Mouse (Mus musculus) neural tube, embryonic 14.5 days (tissue): ENCODE results near the gene Ppp1r13l. TPM values are rescaled to one million over a fixed set of nuclear protein-coding genes. Genes with fewer than 3 reads are reported as not detected.
A peak's percentile ranks its signal among the peaks of the same experiment; 100 is the strongest.

Experiments
- ATAC-seq: fragments of 200-750 bp; cut with Nextera tagmentation; 2 replicates; pipeline ENCODE4 v1.8.0; 2017; ENCODE audit warnings: low read depth, mild to moderate bottlenecking, moderate TSS enrichment, moderate library complexity
- H3K27ac ChIP-seq: fragments of 300-500 bp; sonication (generic); 2 replicates; pipeline ENCODE4 v1.5.1; 2014; ENCODE audit warnings: low read depth, mild to moderate bottlenecking, control low read depth, low read length, moderate library complexity, mixed read lengths
- H3K27me3 ChIP-seq: fragments of 300-500 bp; sonication (generic); 2 replicates; pipeline ENCODE4 v1.6.1; 2014; ENCODE audit warnings: low read length; ENCODE audit not compliant: control insufficient read depth, insufficient read depth
- H3K36me3 ChIP-seq: fragments of 300-500 bp; sonication (generic); 2 replicates; pipeline ENCODE4 v1.6.1; 2014; ENCODE audit warnings: low read length, mixed read lengths; ENCODE audit not compliant: control insufficient read depth, insufficient read depth
- H3K4me1 ChIP-seq: fragments of 300-500 bp; sonication (generic); 2 replicates; pipeline ENCODE4 v1.6.1; 2014; ENCODE audit warnings: low read length; ENCODE audit not compliant: control insufficient read depth, insufficient read depth
- H3K4me2 ChIP-seq: fragments of 300-500 bp; sonication (generic); 2 replicates; pipeline ENCODE4 v1.6.1; 2014; ENCODE audit warnings: mild to moderate bottlenecking, low read depth, low read length, control low read depth
- H3K4me3 ChIP-seq: fragments of 300-500 bp; sonication (generic); 2 replicates; pipeline ENCODE4 v1.5.1; 2014; ENCODE audit warnings: low read depth, low read length, control low read depth, mixed read lengths
- H3K9ac ChIP-seq: fragments of 300-500 bp; sonication (generic); replicated peaks from 2 replicates; pipeline ENCODE4 v1.6.1; 2014; ENCODE audit warnings: low read depth, mild to moderate bottlenecking, control low read depth, low read length, mixed read lengths
- H3K9me3 ChIP-seq: fragments of 300-500 bp; sonication (generic); 2 replicates; pipeline ENCODE4 v1.6.1; 2016; ENCODE audit warnings: low read length; ENCODE audit not compliant: control insufficient read depth
- WGBS: fragments of 180-500 bp; shearing (Covaris S2); extraction: QIAGEN DNeasy Blood & Tissue Kit; methylation state at CpG from one replicate; pipeline ENCODE4 v1.1.7; 2014; 5-methylcytosine and 5-hydroxymethylcytosine counted together
- polyA plus RNA-seq: library from polyadenylated mRNA; unstranded; fragments of >200 nt; fragmentation: Nextera tagmentation; extraction: Ambion mirVana; gene quantifications from 2 replicates; pipeline ENCODE4 v1.2.1, GENCODE M21; 2014

The Ppp1r13l gene
- polyA plus RNA-seq, 1 experiment from 2014 or later = 1.4 TPM

DNA sequence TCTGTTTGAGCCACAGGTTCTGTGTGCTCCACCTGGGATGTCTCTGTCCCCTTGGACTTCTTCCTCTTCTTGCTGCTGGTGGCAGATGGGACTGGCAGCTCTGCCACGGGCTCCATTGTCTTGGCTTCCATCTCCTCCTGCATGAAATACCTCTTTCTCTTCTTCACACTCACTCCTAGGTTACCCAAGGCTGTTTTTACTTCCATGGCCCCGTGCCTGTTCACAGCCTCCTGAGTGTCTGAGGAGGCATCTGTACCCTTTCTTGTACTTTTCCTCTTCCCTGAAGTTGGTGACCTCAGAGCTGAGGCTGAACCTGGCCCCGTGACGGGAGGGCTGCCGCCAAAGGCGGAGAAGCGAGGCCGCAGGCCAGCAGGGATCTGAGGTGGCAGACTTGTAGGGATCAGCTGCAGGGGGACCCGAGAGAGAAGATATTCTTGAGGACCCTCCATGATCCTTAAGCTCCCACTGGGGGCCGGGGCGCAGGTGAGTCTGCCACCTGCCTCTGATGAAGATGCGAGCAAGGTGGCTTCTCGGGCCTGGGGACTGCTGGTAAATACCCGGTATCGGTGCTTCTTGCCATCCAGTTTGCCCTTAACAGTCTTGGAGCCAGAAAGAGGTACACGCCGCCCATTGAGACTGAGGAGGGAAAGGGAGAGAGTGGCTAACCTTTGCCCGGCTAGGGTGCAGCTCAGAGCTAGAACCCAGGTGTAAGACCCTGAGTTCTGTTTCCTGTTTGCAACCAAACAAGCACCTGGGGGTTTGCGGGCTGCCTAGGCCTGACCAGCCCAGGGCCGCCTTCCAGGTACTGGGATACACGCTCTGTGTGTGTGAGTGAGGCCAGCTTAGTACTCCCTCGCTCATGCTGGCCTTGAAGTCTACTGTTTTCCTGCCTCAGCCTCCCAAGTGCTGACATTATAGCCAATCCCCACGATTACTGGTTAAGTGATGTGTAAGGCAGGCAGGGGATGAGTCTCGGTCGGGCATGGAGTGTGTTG, 1.9 kb upstream of the Ppp1r13l start:
- Histone ChIP-seq H3K9ac (no peak overlapping the region), H3K27ac (no peak overlapping the region), H3K4me3 (peak overlapping the region; percentile 59), H3K4me1 (peaks cover 12% of the 10 kb centered on the region), H3K36me3 (peaks cover 33% of the 10 kb centered on the region), H3K9me3 (no peaks in the 10 kb centered on the region), H3K27me3 (no peaks in the 10 kb centered on the region), H3K4me2 (no peak overlapping the region; the same call in 1 of the 2 replicates)
- ATAC-seq = no peak
- whole genome bisulfite sequencing = 93% methylated on average over 25 of the region's 25 CpGs

DNA sequence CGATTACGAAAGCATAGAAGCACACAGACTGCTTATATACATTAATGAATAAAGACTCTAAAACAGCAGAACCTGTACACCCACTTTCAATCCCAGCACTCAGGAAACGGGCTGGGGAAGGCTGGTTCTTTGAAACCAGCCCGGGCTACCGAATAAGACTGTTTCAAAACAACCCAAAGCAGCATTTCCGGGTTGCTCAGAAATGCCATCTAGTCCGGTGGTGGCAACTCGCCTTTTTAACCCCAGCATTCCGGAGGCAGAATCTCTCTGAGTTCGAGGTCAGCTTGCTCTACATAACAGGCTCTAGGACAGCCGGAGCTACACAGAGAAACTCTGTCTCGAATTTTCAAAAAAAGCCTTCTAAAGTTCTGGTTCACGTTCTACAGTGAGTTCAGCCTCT, 915 bp upstream of the Ppp1r13l start:
- peaks cover 12% of the 10 kb centered on the region for H3K4me1 ChIP-seq
- H3K4me3 ChIP-seq = peak overlapping the region; percentile 59
- H3K4me2 ChIP-seq = peak overlapping the region; percentile 99
- WGBS = 22% methylated on average over 13 of the region's 13 CpGs
- H3K27me3 ChIP-seq = no peaks in the 10 kb centered on the region
- peak overlapping the region; percentile 60 for H3K9ac ChIP-seq
- no peak overlapping the region for H3K27ac ChIP-seq
- ATAC-seq = no peak
- H3K36me3 ChIP-seq = peaks cover 26% of the 10 kb centered on the region
- H3K9me3 ChIP-seq = no peaks in the 10 kb centered on the region

- 0 out of 2 replicates have a peak overlapping the region, but pooled peaks have one; percentile 5 for H3K27ac ChIP-seq
Observed at GRCm38 (mm10) chr7:19359892-19360641, 518 bp downstream of the Ppp1r13l start.

DNA sequence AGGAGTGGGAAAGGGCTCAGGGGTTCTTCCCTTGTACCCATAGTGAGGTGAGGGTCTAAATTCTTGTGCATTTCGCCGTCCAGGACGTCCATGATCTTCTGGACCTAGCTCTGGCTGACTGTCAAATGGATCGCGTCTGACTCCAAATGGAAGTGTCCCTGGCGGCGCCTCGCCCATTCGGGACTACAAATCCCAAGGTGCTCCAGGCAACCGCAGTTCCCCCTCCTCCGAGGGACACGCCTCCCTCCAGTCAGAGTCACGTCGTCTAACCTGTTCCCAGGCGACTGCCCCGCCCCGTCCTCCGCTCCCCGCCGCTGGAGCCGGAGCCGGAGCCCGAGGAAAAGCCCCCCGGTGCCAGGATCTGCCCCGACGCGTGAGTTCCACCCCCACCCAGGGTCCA, 1.4 kb downstream of the Ppp1r13l start:
- Histone ChIP-seq H3K27me3 (no peaks in the 10 kb centered on the region), H3K36me3 (peaks cover 14% of the 10 kb centered on the region; the same call in 1 of the 2 replicates), H3K4me3 (peak overlapping the region; percentile 59), H3K4me1 (peaks cover 12% of the 10 kb centered on the region), H3K4me2 (peak overlapping the region; percentile 99), H3K9me3 (no peaks in the 10 kb centered on the region), H3K9ac (peak overlapping the region; percentile 52; the same call in 1 of the 2 replicates), H3K27ac (no peak overlapping the region)
- peak; percentile 57 for ATAC-seq
- under 1% methylated on average over 27 of the region's 27 CpGs for WGBS

More at GRCm38 (mm10) chr7:19359892-19360641, 518 bp downstream of the Ppp1r13l start:
- peak; percentile 78 for ATAC-seq
- under 1% methylated on average over 45 of the region's 45 CpGs for WGBS
- peaks cover 18% of the 10 kb centered on the region for H3K36me3 ChIP-seq
- peak overlapping the region; percentile 32; the same call in 1 of the 2 replicates for H3K9ac ChIP-seq
- peak overlapping the region; percentile 59 for H3K4me3 ChIP-seq
- H3K4me2 ChIP-seq = peak overlapping the region; percentile 99
- no peaks in the 10 kb centered on the region for H3K9me3 ChIP-seq
- H3K4me1 ChIP-seq = peaks cover 12% of the 10 kb centered on the region
- H3K27me3 ChIP-seq = no peaks in the 10 kb centered on the region

GRCm38 (mm10) chr7:19361720-19362119, 2.2 kb downstream of the Ppp1r13l start:
- 14% methylated on average over 16 of the region's 16 CpGs for WGBS
- 0 out of 2 replicates have a peak overlapping the region, but pooled peaks have one; percentile 11 for H3K9ac ChIP-seq

GRCm38 (mm10) chr7:19362276-19362675, 2.7 kb downstream of the Ppp1r13l start:
- Histone ChIP-seq H3K9me3 (no peaks in the 10 kb centered on the region), H3K4me3 (no peak overlapping the region), H3K4me2 (no peak overlapping the region), H3K4me1 (peaks cover 12% of the 10 kb centered on the region), H3K9ac (0 out of 2 replicates have a peak overlapping the region, but pooled peaks have one; percentile 11), H3K27ac (no peak overlapping the region), H3K36me3 (peaks cover 2% of the 10 kb centered on the region; the same call in 1 of the 2 replicates), H3K27me3 (no peaks in the 10 kb centered on the region)
- ATAC-seq = no peak
- 51% methylated on average over 4 of the region's 4 CpGs for WGBS

More at GRCm38 (mm10) chr7:19361720-19362119, 2.2 kb downstream of the Ppp1r13l start:
- H3K4me3 ChIP-seq = peak overlapping the region; percentile 59; the same call in 1 of the 2 replicates
- ATAC-seq = no peak
- H3K27ac ChIP-seq = no peak overlapping the region
- peaks cover 12% of the 10 kb centered on the region for H3K4me1 ChIP-seq
- H3K27me3 ChIP-seq = no peaks in the 10 kb centered on the region
- H3K9me3 ChIP-seq = no peaks in the 10 kb centered on the region
- peak overlapping the region; percentile 99 for H3K4me2 ChIP-seq
- peaks cover 6% of the 10 kb centered on the region; the same call in 1 of the 2 replicates for H3K36me3 ChIP-seq

DNA sequence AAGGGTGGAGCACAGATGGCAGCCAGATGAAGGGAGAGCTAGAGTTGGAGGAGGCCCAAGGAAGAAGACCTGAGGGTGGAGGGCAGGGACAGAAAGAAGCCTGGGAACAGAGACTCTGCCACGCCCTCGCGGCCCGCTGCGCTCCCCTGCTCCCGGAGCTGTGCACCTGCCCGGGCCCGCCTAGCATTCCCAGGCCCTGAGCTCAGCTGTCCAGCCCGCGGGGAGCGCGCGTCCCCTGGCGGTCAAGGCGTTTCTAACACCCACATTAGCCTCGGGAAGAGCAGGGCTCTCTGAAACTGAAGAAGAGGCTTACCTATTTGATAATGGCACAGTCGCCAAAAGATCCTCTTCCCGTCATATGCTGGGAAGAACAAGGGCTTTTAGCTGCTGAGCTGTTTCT, 4.3 kb downstream of the Ppp1r13l start:
- 5% methylated on average over 18 of the region's 18 CpGs for WGBS
- H3K4me2 ChIP-seq = no peak overlapping the region
- no peaks in the 10 kb centered on the region for H3K36me3 ChIP-seq
- H3K9ac ChIP-seq = 0 out of 2 replicates have a peak overlapping the region, but pooled peaks have one; percentile 16
- no peaks in the 10 kb centered on the region for H3K27me3 ChIP-seq
- no peaks in the 10 kb centered on the region for H3K9me3 ChIP-seq
- H3K27ac ChIP-seq = no peak overlapping the region
- H3K4me1 ChIP-seq = peaks cover 3% of the 10 kb centered on the region
- no peak overlapping the region for H3K4me3 ChIP-seq
- no peak for ATAC-seq

DNA sequence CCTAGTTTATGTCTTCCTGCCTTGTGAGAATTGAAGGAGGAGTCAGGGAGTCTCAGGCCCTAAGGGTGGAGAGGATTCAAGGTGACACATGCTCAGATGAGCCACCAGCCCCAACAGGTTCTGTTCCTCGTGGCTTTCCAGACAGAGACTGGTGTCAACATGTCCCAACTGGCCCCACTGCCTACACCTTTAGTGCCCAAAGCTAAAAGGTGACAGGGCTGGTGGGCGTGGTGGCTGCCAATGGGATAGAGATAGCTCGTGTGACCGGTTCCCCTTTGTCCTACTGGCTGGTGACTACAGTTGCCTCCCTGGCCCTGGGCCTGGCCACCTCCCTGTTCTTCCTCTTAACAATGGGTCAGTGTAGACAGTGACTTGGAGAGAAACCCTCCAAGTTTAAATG, 5.8 kb downstream of the Ppp1r13l start:
- Histone ChIP-seq H3K9ac (no peak overlapping the region), H3K4me2 (no peak overlapping the region), H3K4me1 (no peaks in the 10 kb centered on the region), H3K36me3 (no peaks in the 10 kb centered on the region), H3K27me3 (no peaks in the 10 kb centered on the region), H3K27ac (no peak overlapping the region), H3K9me3 (no peaks in the 10 kb centered on the region), H3K4me3 (no peak overlapping the region)
- WGBS = 82% methylated on average over 4 of the region's 4 CpGs
- no peak for ATAC-seq
